Mouse (Mus musculus) right cerebral cortex, adult 2 months (tissue): ENCODE data around the gene Pou6f1.
"Not testable (repeated sequence)": the region's sequence is repeated elsewhere in the genome, so short reads cannot be mapped to it uniquely, and the experiment has no call there.

ENCODE experiments used
- DNase-seq, 2 experiments: peaks; one replicate each; pipeline ENCODE4 v3.0.0; 2021 to 2022; ENCODE audit warnings: low spot score in 2 of 2

Pou6f1 gene

GRCm38 (mm10) chr15:100599276-100600046 lies at the start of gene Pou6f1:
Gene Pou6f1, minus strand, starts transcription at chr15:100599984.
- peak; percentile 36 to 43 for DNase-seq

GRCm38 (mm10) chr15:100646161-100646560 lies 46.4 kb upstream of the Pou6f1 start:
- DNase-seq, result no peak

- no peak for DNase-seq
Measured at GRCm38 (mm10) chr15:100642451-100642850, 42.7 kb upstream of the Pou6f1 start.

GRCm38 (mm10) chr15:100641226-100641810 lies 41.5 kb upstream of the Pou6f1 start:
- DNase-seq, result no peak

- no peak for DNase-seq
Measured at GRCm38 (mm10) chr15:100639972-100640750, 40.4 kb upstream of the Pou6f1 start.

- DNase-seq, result no peak
Measured at GRCm38 (mm10) chr15:100637661-100638060, 37.9 kb upstream of the Pou6f1 start.

- DNase-seq, result no peak
Measured at GRCm38 (mm10) chr15:100636700-100637501, 37.1 kb upstream of the Pou6f1 start, which contains the start of gene Smagp. Gene Smagp, minus strand, starts transcription at chr15:100636940.

- DNase-seq, result no peak
Measured at GRCm38 (mm10) chr15:100635851-100636645, 36.3 kb upstream of the Pou6f1 start.

- DNase-seq, result no peak
Measured at GRCm38 (mm10) chr15:100635239-100635638, 35.5 kb upstream of the Pou6f1 start.

- DNase-seq, result no peak
Measured at GRCm38 (mm10) chr15:100633341-100633740, 33.6 kb upstream of the Pou6f1 start.

GRCm38 (mm10) chr15:100632323-100632722 lies 32.5 kb upstream of the Pou6f1 start:
- no peak for DNase-seq

GRCm38 (mm10) chr15:100631454-100632170 lies 31.8 kb upstream of the Pou6f1 start:
- no peak for DNase-seq

- DNase-seq, result no peak
Measured at GRCm38 (mm10) chr15:100630126-100630525, 30.3 kb upstream of the Pou6f1 start.

- DNase-seq, result no peak
Measured at GRCm38 (mm10) chr15:100628797-100629196, 29.0 kb upstream of the Pou6f1 start.

GRCm38 (mm10) chr15:100627774-100628370 lies 28.1 kb upstream of the Pou6f1 start:
- DNase-seq, result no peak

- no peak for DNase-seq
Measured at GRCm38 (mm10) chr15:100627287-100627686, 27.5 kb upstream of the Pou6f1 start.

GRCm38 (mm10) chr15:100624435-100624834 lies 24.7 kb upstream of the Pou6f1 start:
- no peak for DNase-seq

GRCm38 (mm10) chr15:100623754-100624153 lies 24.0 kb upstream of the Pou6f1 start:
- no peak for DNase-seq

- DNase-seq, result peak; percentile 58 to 65
Measured at GRCm38 (mm10) chr15:100622164-100622563, 22.4 kb upstream of the Pou6f1 start.

- not testable (repeated sequence) for DNase-seq
Measured at GRCm38 (mm10) chr15:100621671-100622070, 21.9 kb upstream of the Pou6f1 start.
